Mouse (Mus musculus) neural tube, embryonic 11.5 days (tissue): ENCODE data around the gene Bag6. TPM values are rescaled to one million over a fixed set of nuclear protein-coding genes. Genes with fewer than 3 reads are reported as not detected.

Experiments
- ATAC-seq: fragments of 200-750 bp; cut with Nextera tagmentation; 2 replicates; pipeline ENCODE4 v1.8.0; 2017; ENCODE audit warnings: moderate number of reproducible peaks, mild to moderate bottlenecking, moderate TSS enrichment, moderate library complexity; ENCODE audit not compliant: insufficient read depth, low FRiP score, low TSS enrichment
- DNase-seq: peaks from one replicate; pipeline ENCODE4 v3.0.0-alpha.2; 2015; ENCODE audit warnings: low spot score
- H3K27ac ChIP-seq: fragments of 300-500 bp; sonication (generic); 2 replicates; pipeline ENCODE4 v1.5.1; 2014; ENCODE audit warnings: low read depth, mild to moderate bottlenecking, low read length
- H3K27me3 ChIP-seq: fragments of 300-500 bp; sonication (generic); 2 replicates; pipeline ENCODE4 v1.6.1; 2014; ENCODE audit warnings: mild to moderate bottlenecking, low read length, mixed read lengths; ENCODE audit not compliant: control insufficient read depth, insufficient read depth
- H3K36me3 ChIP-seq: fragments of 300-500 bp; sonication (generic); 2 replicates; pipeline ENCODE4 v1.6.1; 2014; ENCODE audit warnings: mild to moderate bottlenecking, low read length, moderate library complexity, mixed read lengths; ENCODE audit not compliant: control insufficient read depth, insufficient read depth
- H3K4me1 ChIP-seq: fragments of 300-500 bp; sonication (generic); 2 replicates; pipeline ENCODE4 v1.6.1; 2014; ENCODE audit warnings: low read length, mixed read lengths; ENCODE audit not compliant: control insufficient read depth, insufficient read depth
- H3K4me2 ChIP-seq: fragments of 300-500 bp; sonication (generic); 2 replicates; pipeline ENCODE4 v1.6.1; 2014; ENCODE audit warnings: low read depth, mild to moderate bottlenecking, moderate library complexity
- H3K4me3 ChIP-seq: fragments of 300-500 bp; sonication (generic); 2 replicates; pipeline ENCODE4 v1.5.1; 2014; ENCODE audit warnings: low read depth, low read length
- H3K9ac ChIP-seq: fragments of 300-500 bp; sonication (generic); 2 replicates; pipeline ENCODE4 v1.6.1; 2014; ENCODE audit warnings: mild to moderate bottlenecking, low read length
- H3K9me3 ChIP-seq: fragments of 300-500 bp; sonication (generic); 2 replicates; pipeline ENCODE4 v1.6.1; 2016; ENCODE audit warnings: low read length; ENCODE audit not compliant: control insufficient read depth
- WGBS: fragments of 180-500 bp; shearing (Covaris S2); extraction: QIAGEN DNeasy Blood & Tissue Kit; methylation state at CpG from one replicate; pipeline ENCODE4 v1.1.7; 2014; 5-methylcytosine and 5-hydroxymethylcytosine counted together
- polyA plus RNA-seq: library from polyadenylated mRNA; unstranded; fragments of >200 nt; fragmentation: Nextera tagmentation; extraction: Ambion mirVana; gene quantifications from 2 replicates; pipeline ENCODE4 v1.2.1, GENCODE M21; 2014

Gene Bag6
- polyA plus RNA-seq, 1 experiment from 2014 or later, result 99.4 TPM

DNA sequence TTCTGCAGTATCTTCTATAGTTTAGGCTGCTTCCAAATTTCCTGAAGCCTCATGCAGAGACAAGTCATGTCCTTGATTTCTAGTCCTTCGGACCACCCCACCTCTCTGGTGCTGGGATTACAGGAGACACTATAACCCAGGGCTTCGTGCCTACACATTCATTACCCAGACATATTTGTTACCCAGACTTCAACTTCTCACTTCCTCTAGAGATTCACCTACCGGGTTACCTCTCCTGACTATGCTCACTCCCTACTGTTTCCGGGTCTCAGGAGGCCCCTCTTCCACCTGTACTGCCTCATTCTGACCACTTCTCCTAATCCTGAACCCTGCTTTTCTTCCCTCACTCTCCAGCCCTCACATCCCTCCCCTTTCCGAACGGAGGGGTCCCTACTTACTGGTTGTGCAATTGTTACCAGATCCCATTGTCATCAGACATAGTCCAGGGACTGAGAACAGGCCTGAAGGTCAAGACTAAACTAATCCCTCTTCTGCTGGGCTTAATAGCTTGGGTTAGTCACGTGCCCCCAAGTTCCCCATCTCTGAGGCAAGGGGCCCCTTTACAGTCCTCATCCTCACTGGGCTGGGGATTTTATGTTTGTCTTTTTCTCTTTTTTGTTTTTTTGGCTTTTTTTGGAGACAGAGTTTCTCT lies 53.1 kb downstream of the Bag6 start, which contains the start of gene Lst1:
Gene Lst1, minus strand, starts transcription at position 481 of the 652 bp plus-strand sequence.
- ATAC-seq, result no peak
- Histone ChIP-seq H3K4me2 (no peak within 1 kb of the TSS), H3K27me3 (no peaks in the 10 kb centered on the region), H3K36me3 (no peaks in the 10 kb centered on the region), H3K9me3 (no peaks in the 10 kb centered on the region), H3K4me1 (no peaks in the 10 kb centered on the region), H3K9ac (no peak within 1 kb of the TSS), H3K4me3 (no peak within 1 kb of the TSS), H3K27ac (no peak within 1 kb of the TSS)
- 83% methylated on average over 7 of the region's 7 CpGs for WGBS
- DNase-seq, result no peak

DNA sequence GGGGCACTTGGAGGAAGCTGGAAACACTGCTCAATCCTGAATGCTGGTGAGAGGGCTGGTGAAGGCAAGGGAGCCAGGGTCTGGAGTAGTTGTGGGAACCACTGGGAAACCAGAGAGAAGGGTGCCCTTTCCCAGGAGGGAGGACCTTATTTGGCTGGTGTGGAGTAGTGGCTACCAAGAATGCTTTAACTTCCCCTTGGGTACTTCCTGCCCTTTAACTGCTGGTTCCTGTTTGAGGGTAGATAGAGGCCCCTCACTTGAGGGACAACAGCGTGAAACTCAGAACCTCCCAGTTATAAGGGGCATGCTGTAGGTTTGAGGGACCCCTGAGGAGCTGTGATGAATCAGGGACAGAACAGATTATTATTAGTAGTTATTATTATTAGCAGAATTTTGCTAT lies 54.2 kb downstream of the Bag6 start:
- WGBS, result 59% methylated on average over 1 of the region's 1 CpGs
- DNase-seq (no peak), ATAC-seq (no peak)
- Histone ChIP-seq H3K27ac (no peak overlapping the region), H3K9me3 (no peaks in the 10 kb centered on the region), H3K4me2 (no peak overlapping the region), H3K4me1 (no peaks in the 10 kb centered on the region), H3K27me3 (0 out of 2 replicates have a peak, but pooled peaks cover under 1% of the 10 kb centered on the region), H3K36me3 (no peaks in the 10 kb centered on the region), H3K9ac (no peak overlapping the region), H3K4me3 (no peak overlapping the region)

DNA sequence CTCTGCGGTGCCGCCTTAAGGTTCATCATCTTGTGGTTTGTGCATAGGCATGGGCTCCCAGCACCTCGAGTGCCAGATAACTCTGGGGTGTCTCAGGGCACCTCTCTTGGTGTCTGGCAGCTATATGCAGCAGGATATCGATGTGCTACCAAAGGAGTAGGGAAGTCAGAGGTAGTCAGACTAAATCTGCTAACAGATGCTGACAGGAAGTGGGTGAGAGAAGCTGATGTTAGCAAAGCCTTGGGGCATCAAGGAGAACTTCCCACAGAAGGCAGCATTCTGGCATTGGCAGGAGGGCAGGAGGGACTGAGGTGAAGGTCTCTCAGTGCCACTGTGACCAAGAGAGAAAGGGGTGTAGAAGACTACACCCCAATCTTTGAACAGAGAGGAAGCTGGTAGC lies 55.1 kb downstream of the Bag6 start:
- ATAC-seq, result no peak
- no peaks in the 10 kb centered on the region for H3K36me3 ChIP-seq
- no peak overlapping the region for H3K4me3 ChIP-seq
- no peak overlapping the region for H3K27ac ChIP-seq
- no peaks in the 10 kb centered on the region for H3K4me1 ChIP-seq
- WGBS, result 80% methylated on average over 4 of the region's 4 CpGs
- H3K9me3 ChIP-seq, result no peaks in the 10 kb centered on the region
- no peak for DNase-seq
- no peak overlapping the region for H3K9ac ChIP-seq
- H3K27me3 ChIP-seq, result peaks cover 7% of the 10 kb centered on the region
- H3K4me2 ChIP-seq, result no peak overlapping the region

DNA sequence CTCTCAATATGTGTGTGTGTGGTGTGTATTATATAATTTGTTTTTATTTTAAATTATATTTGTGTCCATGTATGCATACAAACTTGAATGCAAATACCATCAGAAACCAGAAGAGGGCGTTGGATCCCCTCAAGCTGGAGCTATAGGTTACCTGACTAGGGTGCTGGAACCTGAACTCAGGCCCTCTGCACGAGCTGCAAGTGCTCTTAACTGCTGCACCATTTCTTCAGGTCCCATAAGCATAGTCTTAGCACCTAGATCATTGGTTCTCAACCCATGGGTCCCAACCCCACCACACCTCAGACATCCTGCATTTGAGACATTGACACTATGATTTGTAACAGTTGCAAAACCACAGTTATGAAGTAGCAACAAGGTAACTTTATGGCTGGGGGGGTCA lies 56.7 kb downstream of the Bag6 start:
- Histone ChIP-seq H3K9ac (no peak overlapping the region), H3K27ac (no peak overlapping the region)
- 61% methylated on average over 2 of the region's 2 CpGs for WGBS

DNA sequence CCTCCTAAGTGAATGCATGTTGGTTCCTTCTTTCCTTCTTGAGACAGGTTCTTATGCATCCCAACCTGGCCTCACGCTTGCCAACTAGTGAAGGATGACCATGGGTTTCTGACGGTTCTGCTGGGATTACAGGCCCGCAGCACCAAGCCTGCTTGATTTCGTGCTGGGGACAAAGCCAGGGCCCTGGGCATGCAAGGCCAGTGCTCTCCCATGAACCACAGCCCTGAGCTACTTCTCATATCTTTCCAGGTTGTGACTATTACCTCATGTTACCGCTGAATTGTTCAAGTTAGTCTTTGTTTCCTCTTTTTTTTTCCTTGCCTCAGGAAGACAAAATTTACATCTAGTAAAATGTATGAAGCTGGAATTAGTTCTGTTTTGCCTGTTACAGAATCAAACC lies 57.9 kb downstream of the Bag6 start:
- H3K36me3 ChIP-seq, result no peaks in the 10 kb centered on the region
- no peak overlapping the region for H3K4me2 ChIP-seq
- H3K9me3 ChIP-seq, result no peaks in the 10 kb centered on the region
- H3K27me3 ChIP-seq, result peaks cover 23% of the 10 kb centered on the region
- DNase-seq (no peak), ATAC-seq (no peak)
- 0 out of 2 replicates have a peak, but pooled peaks cover 3% of the 10 kb centered on the region for H3K4me1 ChIP-seq
- no peak overlapping the region for H3K4me3 ChIP-seq
- no peak overlapping the region for H3K27ac ChIP-seq
- WGBS, result 84% methylated on average over 5 of the region's 5 CpGs
- no peak overlapping the region for H3K9ac ChIP-seq

More for the DNA sequence above, 56.7 kb downstream of the Bag6 start:
- Histone ChIP-seq H3K36me3 (no peaks in the 10 kb centered on the region), H3K27me3 (peaks cover 23% of the 10 kb centered on the region), H3K4me3 (no peak overlapping the region), H3K4me1 (0 out of 2 replicates have a peak, but pooled peaks cover 3% of the 10 kb centered on the region), H3K9me3 (no peaks in the 10 kb centered on the region), H3K4me2 (no peak overlapping the region)
- ATAC-seq (no peak), DNase-seq (no peak)

DNA sequence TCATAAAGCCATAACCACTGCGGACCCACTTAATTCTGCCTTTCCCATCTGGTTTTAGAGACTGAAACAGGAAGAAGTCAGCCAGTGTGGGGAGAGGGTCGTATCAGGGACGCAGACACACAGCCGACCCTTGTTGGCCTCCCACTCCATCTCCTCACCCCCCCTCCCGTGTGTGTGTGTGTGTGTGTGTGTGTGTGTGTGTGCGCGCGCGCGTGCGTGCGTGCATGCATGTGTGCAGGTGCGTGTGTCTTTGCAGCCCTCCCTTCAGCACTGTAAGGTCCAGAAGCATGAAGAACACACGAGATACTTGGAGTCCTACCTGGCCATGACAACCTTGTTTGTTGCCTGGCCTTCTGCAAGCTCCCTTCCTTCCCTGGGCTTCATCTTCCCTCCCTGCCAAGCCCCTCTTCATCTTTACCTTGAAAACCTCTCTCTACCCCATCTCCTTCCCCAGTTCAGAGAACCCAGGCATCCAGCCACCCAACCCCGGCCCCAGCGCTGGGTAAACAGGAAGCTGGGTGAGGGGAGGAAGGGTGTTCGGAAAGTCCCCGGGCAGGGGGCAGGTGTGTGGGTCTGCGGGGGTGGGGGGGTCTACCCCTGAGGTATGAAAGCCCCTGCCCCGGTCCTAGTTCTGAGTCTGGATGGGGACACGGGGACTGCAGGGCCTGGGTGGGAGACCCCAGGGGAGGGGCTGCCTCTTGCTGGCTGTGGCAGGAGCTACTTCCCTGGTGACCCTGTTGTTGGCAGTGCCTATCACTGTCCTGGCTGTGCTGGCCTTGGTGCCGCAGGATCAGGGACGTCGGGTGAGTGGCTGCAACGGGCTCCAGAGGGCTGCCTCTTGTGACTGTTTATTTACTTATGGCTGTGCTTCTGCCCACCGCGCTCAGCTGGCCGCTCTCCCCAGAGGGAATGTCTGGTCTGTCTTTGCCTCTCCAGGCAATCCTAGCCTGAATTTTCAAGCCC lies 59.2 kb downstream of the Bag6 start, which contains the start of gene Ltb:
Gene Ltb, plus strand, starts transcription at position 559 of the 963 bp plus-strand sequence.
- peak within 1 kb of the TSS; percentile 31 for H3K4me3 ChIP-seq
- no peaks in the 10 kb centered on the region for H3K9me3 ChIP-seq
- no peak within 1 kb of the TSS for H3K27ac ChIP-seq
- no peaks in the 10 kb centered on the region for H3K36me3 ChIP-seq
- H3K9ac ChIP-seq, result no peak within 1 kb of the TSS
- H3K4me1 ChIP-seq, result 0 out of 2 replicates have a peak, but pooled peaks cover 3% of the 10 kb centered on the region
- H3K4me2 ChIP-seq, result peak within 1 kb of the TSS; percentile 60
- peaks cover 25% of the 10 kb centered on the region for H3K27me3 ChIP-seq
- DNase-seq, result no peak
- WGBS, result 71% methylated on average over 28 of the region's 28 CpGs
- no peak for ATAC-seq

DNA sequence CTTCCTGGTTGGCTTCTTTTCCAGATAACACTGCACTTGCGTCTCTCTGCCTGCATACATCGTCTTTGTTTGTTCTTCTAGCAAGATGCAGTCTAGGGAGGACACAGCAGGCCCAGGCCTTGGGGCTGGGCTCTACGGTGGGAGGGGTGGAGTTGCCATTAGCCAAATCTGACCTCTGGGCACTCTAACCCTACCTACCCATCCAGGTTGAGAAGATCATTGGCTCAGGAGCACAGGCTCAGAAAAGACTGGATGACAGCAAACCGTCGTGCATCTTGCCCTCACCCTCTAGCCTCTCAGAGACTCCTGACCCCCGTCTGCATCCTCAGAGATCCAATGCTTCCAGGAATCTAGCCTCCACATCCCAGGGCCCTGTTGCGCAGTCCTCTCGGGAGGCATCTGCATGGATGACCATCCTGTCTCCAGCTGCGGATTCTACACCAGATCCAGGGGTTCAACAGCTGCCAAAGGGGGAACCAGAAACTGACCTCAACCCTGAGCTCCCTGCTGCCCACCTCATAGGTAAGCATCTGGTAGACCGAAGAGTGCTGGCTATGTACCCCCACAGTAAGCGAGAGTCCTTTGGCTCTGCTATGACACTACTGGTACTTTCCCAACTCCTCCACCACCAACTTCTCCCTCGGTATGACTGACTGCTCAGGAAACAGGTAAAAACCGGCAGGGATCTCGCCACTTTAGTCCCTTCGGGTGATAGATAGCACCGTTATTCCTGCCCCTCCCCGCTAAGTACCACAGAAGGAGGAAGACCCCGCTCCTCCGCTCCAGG lies 60.1 kb downstream of the Bag6 start:
- 0 out of 2 replicates have a peak, but pooled peaks cover 3% of the 10 kb centered on the region for H3K4me1 ChIP-seq
- no peak overlapping the region for H3K27ac ChIP-seq
- ATAC-seq (no peak), DNase-seq (no peak)
- 0 out of 2 replicates have a peak overlapping the region, but pooled peaks have one; percentile 10 for H3K9ac ChIP-seq
- H3K36me3 ChIP-seq, result no peaks in the 10 kb centered on the region
- peak overlapping the region; percentile 31 for H3K4me3 ChIP-seq
- 39% methylated on average over 19 of the region's 19 CpGs for WGBS
- H3K4me2 ChIP-seq, result peak overlapping the region; percentile 60
- H3K27me3 ChIP-seq, result peaks cover 25% of the 10 kb centered on the region
- H3K9me3 ChIP-seq, result no peaks in the 10 kb centered on the region
